9 mouse cellular contexts compared by ENCODE assay signal in genomic region chr8:119422123-119422711, GRCm38 (mm10). TPM values are rescaled to one million over a fixed set of nuclear protein-coding genes. Genes with fewer than 3 reads are reported as not detected.
DNase-seq lines count a peak whose midpoint lies in the region; ATAC-seq lines count a peak whose summit lies in the region.
"Had no signal": no experiment of that assay in that cellular context is flagged by ENCODE, and none has a peak within 500 bp of the region (broad histone marks: within the 10 kb centered on the region; RNA-seq: fewer than 3 reads in every experiment).

No protein-coding gene starts in this region.

- no peak for ATAC-seq in embryonic facial prominence, embryonic 13.5 days (ENCODE audit: insufficient number of reproducible peaks, insufficient read depth, low FRiP score, low TSS enrichment, low read depth)
- no peak for ATAC-seq in neural tube, embryonic 13.5 days (ENCODE audit: low read depth)
- no peak for ATAC-seq in neural tube, embryonic 15.5 days (ENCODE audit: low FRiP score)

- no peak for DNase-seq in embryonic facial prominence, embryonic 10.5 days (ENCODE audit: low spot score)
- peak; percentile 52 for DNase-seq in gonadal fat pad, adult 2 months (ENCODE audit: low read depth)
- no peak for DNase-seq in urinary bladder, postnatal 4 days (ENCODE audit: low spot score in 2 of 2)
- DNase-seq in embryo, embryonic 9.5 days (ENCODE audit: extremely low spot score): no peak

- H3K36me3 ChIP-seq in embryonic facial prominence, embryonic 13.5 days: no peaks in the 10 kb centered on the region
- H3K36me3 ChIP-seq in embryonic facial prominence, embryonic 10.5 days (replicated peaks): no peaks in the 10 kb centered on the region
- H3K36me3 ChIP-seq in neural tube, embryonic 13.5 days: no peaks in the 10 kb centered on the region
- H3K36me3 ChIP-seq in neural tube, embryonic 15.5 days: no peaks in the 10 kb centered on the region
- no peaks in the 10 kb centered on the region for H3K36me3 ChIP-seq in megakaryocyte, embryonic 14.5 days (replicated peaks; ENCODE audit: low read length)
- H3K36me3 ChIP-seq: G1E had no signal

- WGBS in embryonic facial prominence, embryonic 13.5 days: 63% methylated on average over 9 of the region's 9 CpGs
- 72% methylated on average over 9 of the region's 9 CpGs for WGBS in embryonic facial prominence, embryonic 10.5 days
- WGBS in neural tube, embryonic 13.5 days: 61% methylated on average over 9 of the region's 9 CpGs
- 59% methylated on average over 9 of the region's 9 CpGs for WGBS in neural tube, embryonic 15.5 days

- peak overlapping the region; percentile 44; the same call in 1 of the 2 replicates for H3K9ac ChIP-seq in embryonic facial prominence, embryonic 13.5 days
- H3K9ac ChIP-seq in neural tube, embryonic 13.5 days: no peak overlapping the region
- H3K9ac ChIP-seq in neural tube, embryonic 15.5 days (replicated peaks): no peak overlapping the region

- no peaks in the 10 kb centered on the region for H3K27me3 ChIP-seq in embryonic facial prominence, embryonic 13.5 days
- H3K27me3 ChIP-seq in embryonic facial prominence, embryonic 10.5 days (replicated peaks; ENCODE audit: low read depth, poor library complexity, severe bottlenecking): peaks cover 11% of the 10 kb centered on the region
- H3K27me3 ChIP-seq in neural tube, embryonic 13.5 days: no peaks in the 10 kb centered on the region
- H3K27me3 ChIP-seq in neural tube, embryonic 15.5 days (replicated peaks): no peaks in the 10 kb centered on the region
- peaks cover 58% of the 10 kb centered on the region for H3K27me3 ChIP-seq in megakaryocyte, embryonic 14.5 days (replicated peaks)

- no peak overlapping the region for H3K4me3 ChIP-seq in embryonic facial prominence, embryonic 13.5 days
- no peak overlapping the region for H3K4me3 ChIP-seq in embryonic facial prominence, embryonic 10.5 days
- no peak overlapping the region for H3K4me3 ChIP-seq in neural tube, embryonic 13.5 days
- no peak overlapping the region for H3K4me3 ChIP-seq in neural tube, embryonic 15.5 days (replicated peaks)
- peak overlapping the region; percentile 23 for H3K4me3 ChIP-seq in megakaryocyte, embryonic 14.5 days (replicated peaks)

- H3K27ac ChIP-seq in embryonic facial prominence, embryonic 13.5 days: peak overlapping the region; percentile 13; the same call in 1 of the 2 replicates
- no peak overlapping the region; the same call in 1 of the 2 replicates for H3K27ac ChIP-seq in embryonic facial prominence, embryonic 10.5 days (replicated peaks)
- peak overlapping the region; percentile 28; the same call in 1 of the 2 replicates for H3K27ac ChIP-seq in neural tube, embryonic 13.5 days (replicated peaks)
- H3K27ac ChIP-seq in neural tube, embryonic 15.5 days (replicated peaks): no peak overlapping the region

- peaks cover 28% of the 10 kb centered on the region for H3K4me1 ChIP-seq in embryonic facial prominence, embryonic 13.5 days
- H3K4me1 ChIP-seq in embryonic facial prominence, embryonic 10.5 days: peaks cover 56% of the 10 kb centered on the region
- H3K4me1 ChIP-seq in neural tube, embryonic 13.5 days (replicated peaks): peaks cover 12% of the 10 kb centered on the region
- peaks cover 12% of the 10 kb centered on the region; the same call in 1 of the 2 replicates for H3K4me1 ChIP-seq in neural tube, embryonic 15.5 days
- peaks cover 73% of the 10 kb centered on the region for H3K4me1 ChIP-seq in megakaryocyte, embryonic 14.5 days

- H3K9me3 ChIP-seq in embryonic facial prominence, embryonic 13.5 days: no peaks in the 10 kb centered on the region
- H3K9me3 ChIP-seq in embryonic facial prominence, embryonic 10.5 days: no peaks in the 10 kb centered on the region
- H3K9me3 ChIP-seq in neural tube, embryonic 13.5 days: no peaks in the 10 kb centered on the region
- no peaks in the 10 kb centered on the region for H3K9me3 ChIP-seq in neural tube, embryonic 15.5 days (replicated peaks)
- no peaks in the 10 kb centered on the region for H3K9me3 ChIP-seq in megakaryocyte, embryonic 14.5 days
- H3K9me3 ChIP-seq: G1E had no signal

- H3K4me2 ChIP-seq in embryonic facial prominence, embryonic 13.5 days: no peak overlapping the region
- H3K4me2 ChIP-seq in neural tube, embryonic 13.5 days: no peak overlapping the region
- no peak overlapping the region for H3K4me2 ChIP-seq in neural tube, embryonic 15.5 days

RNA-seq across cellular contexts. Expression of gene Osgin1, which starts 11.7 kb away (rescaled TPM):
- 0.60 and 1.6 TPM in 2 replicates for polyA plus RNA-seq in embryonic facial prominence, embryonic 13.5 days (2015; fragmentation: Nextera tagmentation; extraction: Ambion mirVana)
- polyA plus RNA-seq in embryonic facial prominence, embryonic 10.5 days (2016; fragmentation: Nextera tagmentation; extraction: Ambion mirVana): 0.43 and 0.47 TPM in 2 replicates
- 0.40 TPM in 1 of 2 replicates, not detected in the other for polyA plus RNA-seq in neural tube, embryonic 13.5 days (2015; fragmentation: Nextera tagmentation; extraction: Ambion mirVana)
- polyA plus RNA-seq in neural tube, embryonic 15.5 days (2015; fragmentation: Nextera tagmentation; extraction: Ambion mirVana): 0.35 and 0.82 TPM in 2 replicates
- 20.6 and 31.2 TPM in 2 replicates for polyA plus RNA-seq in gonadal fat pad, adult 2 months (2012; rRNA removed)
- 6.3 and 11.2 TPM in 2 replicates for polyA plus RNA-seq in megakaryocyte, embryonic 14.5 days (2012; ENCODE audit: insufficient read depth, low replicate concordance)

RNA-seq across cellular contexts. Expression of gene Necab2, which starts 24.3 kb away (rescaled TPM):
- 3.8 and 4.2 TPM in 2 replicates for polyA plus RNA-seq in embryonic facial prominence, embryonic 13.5 days (2015; fragmentation: Nextera tagmentation; extraction: Ambion mirVana)
- polyA plus RNA-seq in embryonic facial prominence, embryonic 10.5 days (2016; fragmentation: Nextera tagmentation; extraction: Ambion mirVana): 8.8 and 9.4 TPM in 2 replicates
- polyA plus RNA-seq in neural tube, embryonic 13.5 days (2015; fragmentation: Nextera tagmentation; extraction: Ambion mirVana): 39.6 and 41.7 TPM in 2 replicates
- polyA plus RNA-seq in neural tube, embryonic 15.5 days (2015; fragmentation: Nextera tagmentation; extraction: Ambion mirVana): 35.3 and 45.3 TPM in 2 replicates
- 0.81 and 1.2 TPM in 2 replicates for polyA plus RNA-seq in gonadal fat pad, adult 2 months (2012; rRNA removed)
- not detected in 2 replicates for polyA plus RNA-seq in megakaryocyte, embryonic 14.5 days (2012; ENCODE audit: insufficient read depth, low replicate concordance)
- polyA plus RNA-seq: G1E had no signal

RNA-seq across cellular contexts. Expression of gene Mlycd, which starts 27.5 kb away (rescaled TPM):
- 11.0 and 12.7 TPM in 2 replicates for polyA plus RNA-seq in embryonic facial prominence, embryonic 13.5 days (2015; fragmentation: Nextera tagmentation; extraction: Ambion mirVana)
- polyA plus RNA-seq in embryonic facial prominence, embryonic 10.5 days (2016; fragmentation: Nextera tagmentation; extraction: Ambion mirVana): 7.3 and 7.6 TPM in 2 replicates
- polyA plus RNA-seq in neural tube, embryonic 13.5 days (2015; fragmentation: Nextera tagmentation; extraction: Ambion mirVana): 11.0 and 15.6 TPM in 2 replicates
- polyA plus RNA-seq in neural tube, embryonic 15.5 days (2015; fragmentation: Nextera tagmentation; extraction: Ambion mirVana): 15.8 and 16.0 TPM in 2 replicates
- polyA plus RNA-seq in gonadal fat pad, adult 2 months (2012; rRNA removed): 27.5 and 30.6 TPM in 2 replicates
- 25.3 and 39.1 TPM in 2 replicates for polyA plus RNA-seq in megakaryocyte, embryonic 14.5 days (2012; ENCODE audit: insufficient read depth, low replicate concordance)

Comparison
In these comparisons a context has a peak if more than half of its experiments do, and no peak if none do; other contexts are left out.
1. H3K27ac ChIP-seq: peak in embryonic facial prominence, embryonic 13.5 days (single experiment) and neural tube, embryonic 13.5 days (single experiment); none in embryonic facial prominence, embryonic 10.5 days (single experiment) and neural tube, embryonic 15.5 days (single experiment).